Mouse (Mus musculus) spleen, postnatal 10 days (tissue): ENCODE data around the gene Lpcat3.

Experiments used
- DNase-seq, 2 experiments: peaks; one replicate each; pipeline ENCODE4 v3.0.0; 2021 to 2022; ENCODE audit warnings: low spot score in 2 of 2

Gene Lpcat3

GRCm38 (mm10) chr6:124703789-124704188 lies 41.0 kb downstream of the Lpcat3 start:
- DNase-seq: no peak

DNA sequence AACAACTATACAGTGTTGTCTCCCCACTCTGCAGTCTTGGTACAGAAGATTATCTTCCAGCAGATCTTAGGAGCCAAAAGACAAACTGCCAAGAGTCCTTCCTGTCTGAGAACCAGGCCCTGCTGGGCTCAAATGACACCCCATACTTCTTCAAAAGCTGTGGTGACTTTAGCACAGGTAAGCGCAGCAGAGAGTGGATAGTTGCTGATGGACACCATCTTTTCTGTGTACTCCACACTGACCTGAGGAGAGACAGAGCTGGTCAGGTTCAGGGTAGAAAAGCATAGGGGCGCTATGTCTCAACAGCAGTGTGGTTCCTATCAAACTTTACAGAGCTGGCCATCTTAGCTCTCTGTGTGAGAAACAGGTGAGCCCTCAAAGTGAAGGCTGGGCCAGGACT lies 41.6 kb downstream of the Lpcat3 start:
- no peak for DNase-seq

GRCm38 (mm10) chr6:124706061-124706627 lies 43.3 kb downstream of the Lpcat3 start:
- no peak for DNase-seq

GRCm38 (mm10) chr6:124708289-124708889 lies 45.6 kb downstream of the Lpcat3 start:
- DNase-seq: no peak

DNA sequence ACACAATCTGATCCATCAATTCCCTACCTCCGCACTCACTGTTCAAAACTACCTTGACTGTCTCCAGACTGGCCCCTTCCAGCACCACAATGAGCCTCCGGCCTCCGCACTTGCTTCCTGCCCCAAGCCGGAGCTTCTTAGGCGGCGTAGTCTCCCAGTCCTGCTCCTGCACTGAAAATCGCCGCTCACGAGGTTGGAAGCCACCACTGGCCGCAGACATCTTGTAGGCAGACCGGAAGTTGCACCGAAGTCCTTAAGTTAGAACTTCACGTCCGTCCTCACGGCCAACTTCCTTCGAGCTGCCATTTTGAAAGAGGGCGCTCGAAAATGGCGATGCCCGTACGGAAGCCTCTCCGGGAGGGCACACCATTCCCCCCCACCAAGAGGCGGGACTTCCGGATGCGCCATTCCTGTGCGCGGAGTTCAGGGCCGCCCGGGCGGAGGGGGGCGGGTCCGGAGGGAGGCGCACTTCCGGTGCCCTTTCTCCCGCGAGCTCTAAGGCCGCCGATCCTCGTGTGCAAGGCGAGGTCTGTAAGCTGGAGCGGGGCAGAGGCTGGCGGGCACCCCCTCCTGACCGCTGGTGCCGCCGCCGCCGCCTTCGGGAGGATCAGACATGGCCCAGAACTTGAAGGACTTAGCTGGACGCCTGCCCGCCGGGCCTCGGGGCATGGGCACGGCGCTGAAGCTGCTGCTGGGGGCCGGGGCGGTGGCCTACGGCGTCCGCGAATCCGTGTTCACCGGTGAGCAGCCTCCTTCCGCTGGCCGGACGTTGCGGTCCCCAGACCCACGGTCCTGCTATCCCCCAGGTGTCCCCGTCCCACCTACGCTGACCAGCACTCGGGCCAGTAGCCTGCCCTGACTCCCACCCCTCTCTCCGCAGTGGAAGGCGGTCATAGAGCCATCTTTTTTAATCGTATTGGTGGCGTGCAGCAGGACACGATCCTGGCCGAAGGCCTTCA lies 49.3 kb downstream of the Lpcat3 start, which contains the start of the genes Emg1 and Phb2:
Gene Emg1 (minus strand): TSS at position 355 of the 959 bp plus-strand sequence.
Gene Phb2 (plus strand): TSS at position 513 of the 959 bp plus-strand sequence.
- DNase-seq: peak; percentile 93 to 99

DNA sequence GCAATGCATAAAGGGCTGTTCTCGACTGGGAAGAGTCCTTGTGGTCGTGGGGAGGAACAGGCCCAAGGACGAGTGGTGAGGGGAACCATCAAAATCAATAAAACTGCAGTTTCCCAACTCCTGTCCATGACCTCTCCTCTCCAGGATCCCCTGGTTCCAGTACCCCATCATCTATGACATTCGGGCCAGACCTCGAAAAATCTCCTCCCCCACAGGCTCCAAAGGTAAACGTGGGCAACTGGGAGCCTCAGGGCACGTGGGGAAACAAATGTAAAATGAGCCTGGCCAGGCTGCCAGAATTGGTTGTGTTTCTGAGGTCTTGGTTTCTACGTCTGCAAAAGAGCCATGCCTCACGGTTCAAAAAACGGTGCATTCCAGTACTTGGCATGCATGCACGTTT lies 50.1 kb downstream of the Lpcat3 start:
- no peak for DNase-seq

DNA sequence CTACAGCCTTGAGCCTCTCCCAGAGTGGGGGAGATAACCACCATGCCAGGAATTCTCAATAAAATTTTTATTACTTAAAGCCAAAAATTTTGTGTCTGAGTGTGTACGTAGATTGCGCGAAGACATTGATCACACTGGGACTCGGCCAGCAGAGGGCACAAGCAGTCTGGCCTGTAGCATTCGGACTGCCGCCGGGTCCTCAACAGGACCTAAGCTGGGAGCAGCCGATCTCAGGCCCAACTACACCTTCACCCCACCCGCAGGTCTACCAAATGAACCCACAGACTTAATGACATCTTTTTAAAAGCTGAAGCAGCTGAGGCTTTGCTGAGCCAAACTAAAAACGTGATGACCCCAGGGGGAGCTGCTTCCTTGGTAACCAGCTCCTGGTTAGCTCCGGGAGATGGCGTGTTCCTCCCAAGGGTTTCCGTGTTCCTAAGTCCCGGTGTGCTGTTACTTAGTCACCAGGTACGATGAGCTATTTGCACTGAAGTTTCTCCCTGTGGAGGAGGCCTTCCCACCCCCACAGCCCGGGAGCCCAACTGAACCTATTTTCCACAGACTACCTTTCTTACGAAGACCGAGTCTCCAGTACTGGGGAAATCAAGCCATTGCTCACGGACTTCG lies 54.1 kb downstream of the Lpcat3 start:
- peak; percentile 31 to 72 for DNase-seq

DNA sequence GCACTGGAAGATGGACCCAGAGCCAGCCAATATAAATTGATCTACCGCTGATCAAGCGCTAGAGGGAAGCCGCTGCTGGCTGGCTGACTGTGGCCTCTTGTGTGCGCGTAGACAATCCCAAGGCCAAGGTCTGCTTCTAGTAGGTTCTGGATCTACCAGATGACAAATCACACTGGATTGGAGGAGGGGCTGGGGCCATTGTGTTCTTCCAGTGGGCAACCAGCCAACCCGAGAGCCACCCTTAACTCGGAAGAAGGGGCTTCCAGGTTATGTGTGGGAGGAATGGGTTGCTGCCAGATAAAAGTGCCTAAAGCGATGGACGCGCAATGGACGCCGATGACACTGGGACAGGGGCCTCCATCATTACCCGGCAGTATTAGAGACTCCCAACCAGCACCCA lies 55.1 kb downstream of the Lpcat3 start:
- DNase-seq: no peak

DNA sequence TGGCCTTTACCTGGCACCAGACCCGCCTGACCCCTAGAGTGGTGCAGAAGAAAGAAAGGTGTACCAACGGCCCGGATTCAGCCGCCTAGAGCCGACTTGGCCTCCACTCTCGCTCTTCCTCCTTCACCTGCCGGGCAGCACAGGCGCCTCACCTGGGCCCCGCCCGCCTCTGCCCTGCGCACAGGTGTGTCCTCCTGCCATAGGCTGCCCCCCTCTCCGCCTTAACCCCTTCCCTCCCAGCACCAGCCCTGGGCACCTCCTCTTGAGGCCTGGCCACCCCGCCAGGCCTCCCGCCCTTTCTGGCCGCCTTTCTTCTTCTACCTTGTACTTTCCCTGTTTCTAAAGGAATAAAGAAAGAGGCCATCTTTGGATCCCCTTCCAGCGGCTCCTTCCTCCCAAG lies 55.9 kb downstream of the Lpcat3 start:
- DNase-seq: no peak

DNA sequence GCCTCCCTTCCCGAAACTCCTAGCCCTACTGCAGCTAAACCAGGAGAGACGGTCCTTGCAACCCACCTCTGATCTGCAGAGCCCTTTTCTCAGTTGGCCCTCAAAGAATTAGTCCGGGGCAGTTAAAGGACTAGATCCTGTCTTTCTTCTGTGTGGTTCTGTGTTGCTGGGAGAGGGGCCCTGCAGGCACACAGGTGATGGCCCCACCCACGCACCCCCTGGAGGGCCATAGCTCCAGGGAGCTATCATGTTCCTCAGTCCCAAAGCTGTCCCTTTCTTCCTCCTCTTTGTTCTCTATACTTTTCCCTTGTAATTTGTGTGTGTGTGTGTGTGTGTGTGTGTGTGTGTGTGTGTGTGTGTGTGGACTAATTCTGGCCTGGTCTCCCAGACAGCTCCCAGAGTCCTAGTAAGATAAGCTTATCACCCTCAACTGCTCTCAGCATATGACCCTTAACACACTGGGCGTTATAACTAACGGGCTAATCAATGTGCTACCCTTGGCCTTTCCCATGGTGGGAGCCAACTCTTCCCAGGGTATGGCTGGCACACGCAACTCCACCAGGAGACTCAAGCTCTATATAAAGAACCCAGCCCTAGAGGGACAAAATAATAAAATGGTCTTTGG lies 56.6 kb downstream of the Lpcat3 start:
- peak; percentile 40 to 58 for DNase-seq

- peak; percentile 33 to 61 for DNase-seq
Measured at GRCm38 (mm10) chr6:124720904-124721303, 58.1 kb downstream of the Lpcat3 start.

GRCm38 (mm10) chr6:124722876-124723473 lies 60.1 kb downstream of the Lpcat3 start:
- DNase-seq: no peak

- DNase-seq: no peak
Measured at GRCm38 (mm10) chr6:124723541-124723940, 60.7 kb downstream of the Lpcat3 start.

GRCm38 (mm10) chr6:124724472-124724871 lies 61.6 kb downstream of the Lpcat3 start:
- no peak for DNase-seq

GRCm38 (mm10) chr6:124728621-124729020 lies 65.8 kb downstream of the Lpcat3 start:
- no peak for DNase-seq

GRCm38 (mm10) chr6:124729850-124730705 lies 67.3 kb downstream of the Lpcat3 start:
- DNase-seq: peak; percentile 36 to 47

- no peak for DNase-seq
Measured at GRCm38 (mm10) chr6:124731038-124731437, 68.2 kb downstream of the Lpcat3 start.

GRCm38 (mm10) chr6:124732476-124733370 lies 69.9 kb downstream of the Lpcat3 start:
- DNase-seq: peak; percentile 65 to 85

GRCm38 (mm10) chr6:124734417-124734816 lies 71.6 kb downstream of the Lpcat3 start:
- DNase-seq: no peak
